Mouse (Mus musculus): ENCODE results near the gene Ppp4r2. TPM values are rescaled to one million over a fixed set of nuclear protein-coding genes. Genes with fewer than 3 reads are reported as not detected.

Ppp4r2 gene
- polyA plus RNA-seq, 1 experiment from 2014 or later, result 12.7 TPM

DNA sequence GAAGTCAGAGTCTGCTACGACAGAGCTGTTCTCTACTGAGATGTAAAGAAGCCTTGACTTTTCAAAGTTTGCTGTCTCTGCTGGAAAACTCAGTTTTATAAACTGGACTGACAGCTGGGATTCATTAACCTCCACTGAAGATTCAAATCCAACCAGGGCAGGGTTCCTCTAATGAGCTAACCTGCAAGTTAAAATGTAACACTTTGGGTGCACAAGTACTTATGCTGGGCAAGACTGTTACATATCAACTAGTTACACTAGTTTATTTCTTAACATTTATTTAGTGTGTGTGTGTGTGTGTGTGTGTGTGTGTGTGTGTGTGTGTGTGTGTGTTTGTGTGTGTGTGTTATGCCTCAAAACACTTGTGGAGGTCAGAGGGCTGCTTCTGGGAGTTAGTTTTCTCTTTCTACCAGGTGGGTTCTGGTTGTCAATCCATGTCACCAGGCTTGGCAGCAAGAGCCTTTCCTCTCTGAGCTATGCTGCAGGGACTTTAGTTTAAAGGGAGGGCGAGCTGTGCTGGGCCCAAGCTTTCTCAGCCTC, 76.8 kb downstream of the Ppp4r2 start:
- H3K27me3 ChIP-seq (ENCODE audit: control insufficient read depth, insufficient read depth, low read length), result no peaks in the 10 kb centered on the region
- no peak overlapping the region for H3K4me2 ChIP-seq (ENCODE audit: low read depth, low read length)
- no peaks in the 10 kb centered on the region for H3K9me3 ChIP-seq (replicated peaks; ENCODE audit: control insufficient read depth, low read length)
- no peak overlapping the region for H3K4me3 ChIP-seq (replicated peaks; ENCODE audit: low read length)
- H3K4me1 ChIP-seq (ENCODE audit: control insufficient read depth, insufficient read depth, low read length), result no peaks in the 10 kb centered on the region
- WGBS, result 67% methylated on average over 2 of the region's 2 CpGs
- no peaks in the 10 kb centered on the region for H3K36me3 ChIP-seq (ENCODE audit: control insufficient read depth, insufficient read depth, low read length)
- H3K27ac ChIP-seq (ENCODE audit: low read length), result no peak overlapping the region
- ATAC-seq (ENCODE audit: insufficient read depth, low FRiP score), result no peak
- H3K9ac ChIP-seq (ENCODE audit: low read length), result no peak overlapping the region

Other genes with a start within 250 kb of the Ppp4r2 start
- gene Shq1, start 162.5 kb upstream of the Ppp4r2 start, polyA plus RNA-seq (2015; fragmentation: Nextera tagmentation; extraction: Ambion mirVana), result 15.9 and 17.2 TPM in 2 replicates
- 1.3 and 1.4 TPM in 2 replicates for gene Gxylt2, start 128.9 kb upstream of the Ppp4r2 start, polyA plus RNA-seq (2015; fragmentation: Nextera tagmentation; extraction: Ambion mirVana)

Measured in stomach, embryonic 16.5 days (tissue).